Mouse (Mus musculus): Measurements from ENCODE around the gene Plekha6. TPM values are rescaled to one million over a fixed set of nuclear protein-coding genes. Genes with fewer than 3 reads are reported as not detected.

The Plekha6 gene
- total RNA-seq, 2 experiments from 2014 or later, result 57.2 to 59.3 TPM

DNA sequence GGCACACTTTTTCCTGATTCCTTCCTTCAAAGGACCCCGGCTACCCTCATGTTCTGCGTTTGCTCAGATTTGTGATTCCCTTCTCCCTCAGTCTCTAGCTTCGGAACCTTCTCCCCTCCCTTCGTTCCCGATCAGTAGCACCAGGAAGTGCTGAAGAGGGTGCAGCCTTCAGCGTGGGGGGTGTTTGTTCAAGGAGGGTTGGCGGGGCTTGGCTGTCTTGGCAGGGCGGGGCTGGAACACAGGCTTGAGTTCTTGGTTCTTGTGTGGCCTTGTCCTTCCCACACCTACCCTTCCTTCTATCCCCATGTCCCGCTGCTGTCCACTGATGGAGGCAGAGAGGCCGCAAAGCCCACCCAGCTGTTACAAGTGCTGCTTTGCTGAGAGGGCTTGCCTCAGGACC lies 41.0 kb downstream of the Plekha6 start:
- no peak for DNase-seq (ENCODE audit: extremely low spot score in 1 of 2, low spot score in 2 of 2)
- intact Hi-C loops (cut with DNase I), result no loop called here

DNA sequence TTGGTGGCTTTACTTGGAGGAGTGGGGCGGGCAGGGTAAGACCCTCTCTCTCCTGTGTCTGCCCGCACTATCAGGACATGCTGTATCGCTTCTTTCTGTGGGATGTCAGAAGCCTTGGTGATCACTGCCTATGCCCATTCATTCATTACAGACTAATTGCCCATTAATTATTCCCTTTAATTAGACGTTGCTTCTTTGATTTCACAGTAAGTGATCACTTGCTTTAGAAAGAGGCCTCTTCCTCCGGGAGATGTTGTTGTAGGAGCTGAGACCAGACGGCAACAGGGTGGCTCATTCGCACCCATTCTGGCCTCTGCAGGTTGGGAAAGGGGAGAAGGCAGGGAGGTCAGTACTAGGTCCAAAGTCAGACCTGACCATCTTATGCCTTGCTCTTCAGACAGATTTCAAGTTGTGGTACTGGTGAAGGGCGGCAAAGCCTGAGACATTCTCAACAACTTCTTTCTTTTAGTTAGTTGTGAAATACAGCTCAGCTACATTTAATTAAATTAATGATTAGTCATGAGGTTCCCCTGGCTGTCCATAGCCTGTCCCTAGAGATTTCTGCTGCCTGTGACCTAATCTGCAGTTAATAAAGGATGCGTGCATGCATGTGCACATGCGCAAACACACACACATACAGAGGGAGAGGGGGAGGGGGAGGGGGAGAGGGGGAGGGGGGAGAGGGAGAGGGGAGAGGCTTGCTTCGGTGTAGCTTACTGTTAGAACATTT lies 44.2 kb downstream of the Plekha6 start:
- intact Hi-C loops (cut with DNase I), result no loop called here
- DNase-seq (ENCODE audit: extremely low spot score in 1 of 2, low spot score in 2 of 2), result no peak

DNA sequence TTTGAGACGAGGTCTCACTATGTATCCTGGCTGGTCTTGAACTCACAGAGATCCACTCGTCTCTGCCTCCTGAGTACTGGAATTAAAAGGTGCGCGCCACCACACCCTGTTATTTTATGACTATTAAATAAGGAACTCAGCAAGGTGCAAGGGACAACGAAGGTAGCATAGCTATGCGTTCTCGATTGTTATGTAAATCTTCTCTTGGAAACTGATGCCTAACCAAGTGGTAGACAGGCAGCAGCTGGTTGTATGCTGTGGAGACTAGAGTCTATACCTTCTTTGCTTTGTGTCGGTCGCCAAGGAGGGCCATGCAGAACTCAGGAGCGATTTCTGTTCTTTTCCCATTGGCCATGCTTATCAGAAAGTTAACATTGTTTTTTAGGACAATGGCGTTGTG lies 45.0 kb downstream of the Plekha6 start:
- intact Hi-C loops (cut with DNase I), result no loop called here
- DNase-seq (ENCODE audit: extremely low spot score in 1 of 2, low spot score in 2 of 2), result no peak

DNA sequence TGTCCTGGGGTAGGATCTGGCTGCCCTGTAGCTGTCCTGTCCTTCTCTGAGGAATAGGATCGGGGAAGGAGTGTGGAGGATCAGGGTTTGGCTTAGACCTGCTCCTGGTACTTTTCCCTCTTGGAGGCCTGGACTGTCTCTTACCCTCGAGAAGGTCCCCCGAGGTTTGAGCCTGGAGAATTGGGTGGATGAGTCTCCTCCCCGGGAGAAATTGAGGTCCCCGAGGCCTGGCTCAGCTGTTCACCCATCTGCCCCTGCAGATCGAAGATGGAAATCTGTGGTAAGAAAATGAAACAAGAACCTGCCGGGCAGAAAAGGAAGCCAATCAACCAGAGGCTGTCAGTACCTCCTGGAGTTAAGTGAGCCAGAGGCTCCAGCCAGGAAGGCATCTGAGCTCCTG lies 45.5 kb downstream of the Plekha6 start:
- intact Hi-C loops (cut with DNase I), result no loop called here
- no peak for DNase-seq (ENCODE audit: extremely low spot score in 1 of 2, low spot score in 2 of 2)

DNA sequence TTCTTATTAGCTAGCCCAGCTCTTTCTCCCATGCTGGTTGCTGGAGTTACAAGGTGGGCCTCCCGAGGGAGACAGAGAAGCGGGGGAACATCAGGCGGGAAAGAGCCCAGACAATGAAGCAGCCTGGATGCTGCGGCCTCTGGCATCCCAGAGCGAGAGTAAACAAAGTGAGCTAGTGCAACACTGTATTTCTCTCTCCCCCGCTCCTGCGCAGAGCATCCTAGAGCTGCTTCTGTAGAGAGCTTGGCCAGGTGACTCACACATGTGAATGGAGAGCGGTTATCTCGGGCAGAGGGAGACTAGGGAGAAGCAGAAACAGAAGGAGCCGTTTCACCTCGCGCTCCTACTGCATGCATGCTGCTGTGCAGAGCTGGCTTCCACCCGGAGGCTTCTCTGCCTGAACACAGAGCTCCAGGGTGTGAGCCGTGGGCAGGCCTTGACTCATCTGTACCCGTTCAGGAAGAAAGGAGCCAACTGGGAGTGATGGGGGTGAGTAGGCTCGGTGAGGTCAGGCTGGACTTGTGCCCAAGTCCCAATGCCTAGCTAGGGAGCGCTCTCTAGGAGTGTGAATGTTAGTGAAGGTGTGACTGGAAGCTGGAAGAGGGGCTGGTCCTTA lies 46.0 kb downstream of the Plekha6 start:
- no peak for DNase-seq (ENCODE audit: extremely low spot score in 1 of 2, low spot score in 2 of 2)
- intact Hi-C loops (cut with DNase I), result no loop called here

DNA sequence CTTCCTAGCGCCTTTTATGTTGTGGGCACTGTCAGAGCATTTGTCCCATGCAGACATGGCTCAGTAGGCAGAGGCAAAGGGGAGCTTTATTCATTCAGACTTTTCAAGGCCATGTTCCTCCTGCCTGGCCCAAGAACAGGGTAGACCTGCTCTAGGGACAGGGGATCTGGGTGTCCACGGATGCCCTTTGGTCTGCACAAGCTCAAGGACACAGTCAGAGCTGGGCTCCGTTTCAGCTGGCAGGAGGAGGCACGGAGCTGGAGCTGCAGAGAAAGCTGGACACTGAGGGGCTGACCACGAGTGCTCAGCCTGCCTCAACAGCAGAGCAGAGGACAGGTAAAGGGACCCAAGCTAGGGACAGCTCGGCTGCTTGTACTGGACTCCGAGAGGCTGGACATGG lies 46.8 kb downstream of the Plekha6 start:
- intact Hi-C loops (cut with DNase I), result no loop called here
- no peak for DNase-seq (ENCODE audit: extremely low spot score in 1 of 2, low spot score in 2 of 2)

DNA sequence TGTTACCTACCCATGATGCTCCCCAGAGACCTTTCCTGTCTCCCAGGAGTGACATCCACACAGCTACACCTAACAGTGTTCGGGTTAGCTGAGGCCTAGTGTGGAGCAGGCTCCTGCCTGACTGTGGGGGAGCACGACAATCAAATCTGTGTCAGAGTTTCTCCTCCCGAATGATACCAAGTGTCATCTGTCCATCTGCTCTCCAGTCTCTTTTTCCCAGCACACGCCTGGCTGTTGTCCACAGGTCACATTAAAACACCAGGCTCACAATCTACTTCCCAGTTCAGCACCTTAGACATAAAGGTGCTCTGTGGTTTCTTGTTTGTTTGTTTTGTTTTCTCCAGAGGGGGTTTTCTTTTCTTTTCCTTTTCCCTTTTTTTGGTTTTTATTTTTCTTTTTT lies 48.3 kb downstream of the Plekha6 start:
- intact Hi-C loops (cut with DNase I), result no loop called here

DNA sequence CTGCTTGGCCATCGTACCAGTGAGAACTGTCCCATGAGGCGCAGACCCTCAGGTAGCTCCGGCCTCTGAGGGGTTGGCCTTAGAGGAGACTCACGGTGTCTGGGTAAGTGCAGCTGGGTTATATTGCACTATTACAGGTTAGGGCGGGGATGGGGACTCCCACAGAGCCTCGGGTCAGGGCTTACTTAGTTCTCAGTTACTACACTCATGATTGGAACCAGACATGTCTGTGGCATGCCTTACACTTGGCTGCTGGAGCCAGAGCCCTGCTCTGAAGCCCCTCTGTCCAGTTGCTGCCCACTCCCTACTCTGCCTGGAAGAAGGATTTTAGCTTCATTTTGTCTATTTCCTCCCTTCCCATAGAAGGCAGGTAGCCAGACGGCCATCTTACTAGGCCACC lies 49.1 kb downstream of the Plekha6 start:
- DNase-seq (ENCODE audit: extremely low spot score in 1 of 2, low spot score in 2 of 2), result no peak
- intact Hi-C loops (cut with DNase I), result no loop called here

More for the DNA sequence above, 48.3 kb downstream of the Plekha6 start:
- DNase-seq (ENCODE audit: extremely low spot score in 1 of 2, low spot score in 2 of 2), result no peak

DNA sequence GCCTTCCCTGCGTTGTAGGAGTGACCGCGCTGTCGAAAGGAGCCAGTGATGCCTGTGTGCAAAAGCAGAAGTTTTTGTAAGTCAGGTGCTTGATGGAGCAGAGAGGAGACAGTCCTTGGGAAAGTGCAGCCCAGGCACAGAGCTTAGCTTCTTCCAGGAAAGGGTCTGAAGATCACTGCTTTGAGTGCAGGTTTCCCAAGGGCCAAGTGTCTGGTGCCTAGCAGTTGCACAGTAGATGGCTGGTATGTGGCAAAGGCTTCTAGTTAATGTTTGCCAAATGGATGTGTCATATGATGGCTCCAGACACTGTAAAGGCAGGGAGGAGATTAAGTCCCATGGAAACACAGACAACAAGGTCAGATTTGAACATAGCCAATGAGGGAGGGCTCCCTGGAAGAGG lies 49.9 kb downstream of the Plekha6 start:
- no peak for DNase-seq (ENCODE audit: extremely low spot score in 1 of 2, low spot score in 2 of 2)
- intact Hi-C loops (cut with DNase I), result no loop called here

DNA sequence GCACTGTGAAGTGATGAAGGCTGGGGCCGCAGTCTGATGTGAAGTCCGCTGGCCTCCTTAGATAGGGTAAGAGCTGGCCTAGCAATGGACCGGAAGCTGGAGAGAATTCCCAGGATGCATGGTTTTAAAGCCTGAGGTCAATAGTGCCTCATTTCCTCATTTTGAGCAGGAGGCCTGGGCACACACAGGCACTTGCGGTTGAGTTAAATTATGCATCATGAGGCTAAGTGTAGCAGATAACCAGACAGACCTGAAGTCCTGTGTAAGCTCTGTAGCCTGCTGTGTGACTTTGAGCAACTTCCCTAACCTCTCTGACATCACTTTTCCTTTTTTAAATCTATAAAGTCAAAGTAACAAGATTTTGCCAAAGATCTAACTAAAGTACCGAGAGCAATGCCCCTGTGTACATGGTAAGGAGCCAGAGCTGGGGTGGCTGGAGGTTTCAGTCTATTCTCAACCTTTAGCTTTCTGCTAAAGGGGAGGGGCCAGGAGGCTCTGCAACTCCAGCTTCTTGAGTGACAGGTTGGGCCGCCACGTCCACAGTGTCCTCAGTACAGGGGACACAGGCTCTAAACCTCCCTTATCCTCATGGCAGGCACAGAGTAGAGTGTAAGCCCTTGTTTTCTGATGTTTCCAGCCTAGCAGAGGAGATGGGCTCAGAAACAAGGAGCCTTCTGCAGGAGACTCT lies 50.8 kb downstream of the Plekha6 start:
- DNase-seq (ENCODE audit: extremely low spot score in 1 of 2, low spot score in 2 of 2), result no peak
- intact Hi-C loops (cut with DNase I), result no loop called here

DNA sequence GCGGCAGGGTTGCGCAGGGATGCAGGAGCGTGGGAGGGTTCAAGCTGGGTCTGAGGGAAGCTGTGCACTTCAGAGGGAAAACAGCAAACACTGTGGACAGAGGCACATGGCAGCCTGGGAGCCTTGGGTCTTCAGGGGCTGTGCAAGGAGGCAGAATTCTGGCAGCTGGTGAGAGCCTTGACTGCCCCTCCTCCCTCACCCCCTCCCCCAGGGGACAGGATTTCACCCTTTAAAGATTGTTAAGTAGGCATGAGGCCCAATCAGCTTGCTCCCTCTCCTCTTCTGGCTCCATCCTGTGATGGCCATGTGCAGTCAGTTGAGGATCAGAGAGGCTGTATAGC lies 51.3 kb downstream of the Plekha6 start:
- intact Hi-C loops (cut with DNase I), result no loop called here
- no peak for DNase-seq (ENCODE audit: extremely low spot score in 1 of 2, low spot score in 2 of 2)

DNA sequence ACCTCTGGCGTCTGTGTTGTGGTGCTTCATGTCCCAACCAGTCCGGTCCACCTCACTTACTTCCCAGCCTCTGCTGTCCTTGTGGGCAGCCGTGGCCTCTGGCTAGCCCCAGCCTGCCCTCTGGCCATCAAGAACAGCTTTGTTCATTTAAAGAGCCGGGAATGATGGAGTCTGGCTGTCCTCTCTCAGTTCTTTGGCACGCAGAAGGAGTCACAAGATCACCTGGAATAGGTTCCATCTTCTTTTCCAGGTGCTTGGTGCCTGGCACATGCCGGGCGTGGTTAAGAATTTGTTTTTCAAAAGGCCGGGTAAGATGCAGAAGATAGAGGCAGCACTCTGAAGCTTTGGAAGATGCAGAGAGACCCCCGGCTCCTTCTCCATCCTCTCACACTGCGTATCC lies 51.7 kb downstream of the Plekha6 start:
- DNase-seq (ENCODE audit: extremely low spot score in 1 of 2, low spot score in 2 of 2), result no peak
- intact Hi-C loops (cut with DNase I), result no loop called here

DNA sequence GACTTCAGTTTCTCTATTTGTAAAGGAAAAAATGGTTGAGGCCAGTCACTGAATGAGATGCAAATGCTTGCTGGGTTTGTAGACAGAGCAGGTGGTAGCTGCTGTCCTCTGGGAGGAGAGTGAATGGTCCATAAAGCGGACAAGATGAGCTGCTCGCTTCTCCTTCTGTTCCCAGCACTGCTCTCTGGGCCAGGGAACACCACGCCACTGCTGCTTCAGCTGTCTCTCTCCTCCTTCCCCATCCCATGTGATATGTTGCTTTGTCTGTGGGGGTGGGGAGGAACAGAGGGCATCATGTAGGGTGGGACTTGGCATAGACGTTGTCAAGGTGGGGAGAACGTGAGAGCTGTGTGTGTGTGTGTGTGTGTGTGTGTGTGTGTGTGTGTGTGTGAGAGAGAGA lies 53.0 kb downstream of the Plekha6 start:
- intact Hi-C loops (cut with DNase I), result no loop called here
- no peak for DNase-seq (ENCODE audit: extremely low spot score in 1 of 2, low spot score in 2 of 2)

DNA sequence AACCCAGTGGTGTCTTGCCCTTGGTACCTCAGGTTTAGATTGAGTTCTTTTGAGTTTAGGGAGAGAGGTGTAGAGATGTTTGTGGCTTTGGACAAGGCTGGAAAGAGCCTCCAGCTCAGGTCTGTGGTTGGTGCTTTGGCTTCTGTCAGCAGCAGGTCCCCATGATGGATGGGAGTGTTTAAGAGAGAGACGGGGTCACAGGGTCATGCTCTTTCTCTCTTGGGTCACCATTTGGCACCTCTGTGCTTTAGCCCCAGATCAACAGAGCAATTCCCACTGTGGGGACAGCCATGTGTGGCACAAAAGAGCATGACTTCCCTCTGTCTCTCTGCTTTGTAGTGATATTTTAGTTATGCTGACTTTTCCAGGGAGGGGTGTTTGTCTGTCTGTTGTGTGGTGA lies 55.1 kb downstream of the Plekha6 start:
- DNase-seq (ENCODE audit: extremely low spot score in 1 of 2, low spot score in 2 of 2), result no peak
- intact Hi-C loops (cut with DNase I), result no loop called here

DNA sequence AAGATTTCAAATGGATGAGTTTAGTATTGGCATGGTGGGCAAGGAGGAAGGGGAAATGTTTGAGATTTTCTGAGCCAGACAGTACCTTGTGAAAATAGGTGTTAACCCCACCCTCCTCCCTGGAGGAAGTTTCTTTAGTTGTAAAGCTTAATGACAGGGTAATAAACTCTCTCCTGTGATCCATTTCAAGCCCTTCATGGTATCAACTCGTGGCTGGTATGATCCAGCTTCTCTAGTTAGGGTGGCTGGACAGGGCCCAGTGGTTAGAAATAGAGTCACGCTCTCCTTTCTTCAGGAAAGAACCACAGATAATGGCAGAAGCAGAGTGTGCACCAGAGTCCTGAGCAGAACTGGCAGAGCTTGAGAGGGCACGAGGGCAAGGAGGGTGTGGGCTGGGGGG lies 57.4 kb downstream of the Plekha6 start:
- intact Hi-C loops (cut with DNase I), result no loop called here
- DNase-seq (ENCODE audit: extremely low spot score in 1 of 2, low spot score in 2 of 2), result no peak

DNA sequence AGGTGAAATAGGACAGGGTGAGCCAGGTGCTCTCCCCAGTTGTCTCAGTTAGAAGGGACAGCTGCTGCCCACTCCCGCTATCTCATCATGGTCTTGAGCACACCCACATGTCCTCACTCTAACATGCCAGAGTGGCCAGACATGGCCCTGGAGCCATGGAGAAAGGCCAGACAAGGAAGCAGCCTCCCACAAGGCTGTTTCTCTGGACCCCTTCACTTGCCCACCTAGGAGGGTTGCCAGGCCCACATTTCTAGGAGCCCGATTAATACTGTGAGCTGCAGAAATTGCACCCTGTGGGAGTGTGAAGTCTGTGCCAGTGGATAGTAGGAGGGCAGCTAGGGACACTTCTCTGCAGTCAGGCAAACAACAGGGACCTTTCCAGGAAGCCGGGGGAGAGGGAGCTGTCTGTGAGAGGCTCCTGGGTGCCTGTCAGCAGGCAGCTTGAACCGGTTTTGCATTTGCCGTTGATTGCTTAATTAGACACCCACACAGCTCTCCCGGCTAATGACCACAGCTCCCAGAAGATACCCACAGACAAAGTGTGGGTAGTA lies 58.5 kb downstream of the Plekha6 start:
- no peak for DNase-seq (ENCODE audit: extremely low spot score in 1 of 2, low spot score in 2 of 2)
- intact Hi-C loops (cut with DNase I), result no loop called here

DNA sequence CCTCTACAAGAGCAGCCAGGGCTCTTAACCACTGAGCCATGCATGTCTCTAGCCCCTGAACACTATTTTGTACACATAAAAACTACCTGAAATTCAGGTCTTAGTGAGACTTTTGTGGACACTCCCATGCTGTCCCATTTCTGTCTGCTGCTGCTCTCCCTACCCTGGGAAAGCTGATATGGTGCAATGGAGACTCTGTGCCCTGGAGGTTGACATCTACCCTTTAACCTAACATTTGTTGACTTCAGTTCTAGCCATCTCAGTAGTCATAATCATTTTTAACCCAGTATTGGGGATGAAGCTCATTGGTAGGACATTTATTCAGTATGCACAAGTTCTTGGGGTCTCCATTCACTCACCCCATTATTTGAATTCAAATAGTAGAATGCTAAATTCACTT lies 60.7 kb downstream of the Plekha6 start:
- intact Hi-C loops (cut with DNase I), result no loop called here

DNA sequence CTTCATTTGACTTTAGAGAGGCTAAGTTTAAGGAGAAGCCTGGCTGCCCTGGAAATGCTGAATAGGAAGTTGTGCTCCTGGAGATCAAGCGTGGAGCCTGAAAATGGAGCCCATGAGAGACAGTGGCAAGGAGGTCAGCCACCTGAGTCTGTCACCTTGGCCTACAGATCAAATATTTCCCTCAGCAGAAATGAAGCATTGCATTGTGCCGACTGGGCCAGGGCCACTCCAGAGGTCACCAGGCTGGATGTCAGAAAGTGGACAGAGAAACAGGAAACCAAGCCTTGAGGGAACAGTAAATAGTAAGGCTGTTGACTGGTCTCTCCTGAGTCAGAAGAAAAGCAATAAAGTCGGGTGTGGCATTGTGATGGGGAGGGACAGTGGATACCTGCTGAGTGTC lies 61.1 kb downstream of the Plekha6 start:
- intact Hi-C loops (cut with DNase I), result no loop called here
- DNase-seq (ENCODE audit: extremely low spot score in 1 of 2, low spot score in 2 of 2), result peak in 1 of 2 experiments; percentile 9

More for the DNA sequence above, 60.7 kb downstream of the Plekha6 start:
- no peak for DNase-seq (ENCODE audit: extremely low spot score in 1 of 2, low spot score in 2 of 2)

DNA sequence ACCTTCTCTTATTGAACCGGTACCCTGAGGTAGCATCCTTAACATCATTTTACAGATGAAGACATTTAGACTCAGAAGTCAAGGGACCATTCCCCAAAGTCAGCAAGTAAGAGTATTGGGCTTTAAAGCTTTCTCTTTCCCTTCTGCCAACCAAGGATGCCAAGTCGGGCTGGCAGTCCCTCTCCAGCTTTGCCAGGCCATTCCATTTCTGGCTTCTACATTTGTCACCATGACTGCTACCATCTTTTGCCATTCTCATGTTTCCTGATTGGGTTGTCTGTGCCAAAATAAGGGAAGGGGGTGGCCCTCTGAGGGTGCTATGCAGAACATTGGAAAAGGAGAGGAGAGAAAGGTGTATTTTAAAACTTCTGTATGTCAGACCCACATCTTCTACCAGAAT lies 61.6 kb downstream of the Plekha6 start:
- intact Hi-C loops (cut with DNase I), result no loop called here
- peak in 1 of 2 experiments; percentile 12 for DNase-seq (ENCODE audit: extremely low spot score in 1 of 2, low spot score in 2 of 2)

Data from left cerebral cortex, postnatal 10 days (tissue).